Mouse (Mus musculus) G1E (cell line): ENCODE measurements around the gene Fcgr1.

Experiments used
- CTCF ChIP-seq: IDR thresholded peaks from 2 replicates; pipeline ENCODE4 v1.5.1; 2012; ENCODE audit warnings: low read depth, low read length, inconsistent platforms, mixed read lengths
- GATA1 ChIP-seq: IDR thresholded peaks from 2 replicates; pipeline ENCODE4 v1.6.1; 2012; ENCODE audit warnings: borderline replicate concordance, low read length, inconsistent platforms, mixed read lengths
- GATA2 ChIP-seq: IDR thresholded peaks from 2 replicates; pipeline ENCODE4 v1.6.1; 2012; ENCODE audit warnings: low read depth, low read length, inconsistent platforms, borderline replicate concordance
- POLR2AphosphoS5 ChIP-seq: IDR thresholded peaks from 2 replicates; pipeline ENCODE4 v1.6.1; 2012; ENCODE audit warnings: low read depth, low read length, inconsistent platforms; ENCODE audit not compliant: insufficient replicate concordance
- TAL1 ChIP-seq: conservative IDR thresholded peaks from 2 replicates; pipeline ENCODE4 v1.6.1; 2012; ENCODE audit warnings: low read depth, low read length, inconsistent platforms, mixed read lengths

DNA sequence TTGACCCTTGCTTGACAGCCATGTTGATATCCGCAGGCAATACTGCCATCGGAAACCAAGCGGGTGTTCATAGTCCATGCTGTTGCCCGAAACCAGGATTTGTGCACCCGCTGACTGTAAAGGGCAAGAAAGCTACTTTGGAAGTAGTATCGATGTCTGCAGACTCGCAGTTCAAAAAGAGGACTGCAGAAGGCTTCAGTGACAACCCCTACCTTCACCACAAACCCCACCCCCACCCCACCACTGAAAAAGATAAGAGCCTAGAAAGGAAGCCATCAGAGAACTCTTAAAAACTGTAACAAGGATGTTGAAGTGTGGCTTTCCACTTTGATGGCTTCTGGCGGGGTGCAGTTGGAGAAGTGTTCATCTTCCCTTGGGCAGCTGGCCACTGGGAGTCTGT lies 44.3 kb upstream of the Fcgr1 start:
- TF ChIP-seq CTCF, result no peak
- no peak for TF ChIP-seq GATA1
- no peak for TF ChIP-seq GATA2
- no peak for TF ChIP-seq TAL1
- no peak for TF ChIP-seq POLR2AphosphoS5
